In genomic region chr3:133339411-133339823, GRCm38 (mm10) we compare ENCODE assay signal across 8 mouse cellular contexts. TPM values are rescaled to one million over a fixed set of nuclear protein-coding genes. Genes with fewer than 3 reads are reported as not detected.
DNase-seq lines count a peak whose midpoint lies in the region; ATAC-seq lines count a peak whose summit lies in the region.
"Had no signal": no experiment of that assay in that cellular context is flagged by ENCODE, and none has a peak within 500 bp of the region (broad histone marks: within the 10 kb centered on the region; RNA-seq: fewer than 3 reads in every experiment).

No protein-coding gene starts in this region.

- WGBS in lung, embryonic 15.5 days, result 25% methylated on average over 11 of the region's 11 CpGs
- 12% methylated on average over 11 of the region's 11 CpGs for WGBS in heart, embryonic 13.5 days
- WGBS in midbrain, embryonic 15.5 days, result 44% methylated on average over 11 of the region's 11 CpGs

- ATAC-seq in lung, embryonic 15.5 days (ENCODE audit: borderline replicate concordance, extremely low read depth, low FRiP score, low TSS enrichment), result peak; percentile 84
- peak; percentile 53; the same call in 1 of the 2 replicates for ATAC-seq in heart, embryonic 13.5 days (ENCODE audit: extremely low read depth, insufficient number of reproducible peaks, low FRiP score, low TSS enrichment)
- ATAC-seq in midbrain, embryonic 15.5 days (replicated peaks), result peak; percentile 74

- peaks cover 13% of the 10 kb centered on the region; the same call in 1 of the 2 replicates for H3K36me3 ChIP-seq in lung, embryonic 15.5 days
- H3K36me3 ChIP-seq in heart, embryonic 13.5 days, result peaks cover 21% of the 10 kb centered on the region
- H3K36me3 ChIP-seq in midbrain, embryonic 15.5 days (replicated peaks), result no peaks in the 10 kb centered on the region

- intact Hi-C loops in left cerebral cortex, postnatal 4 days (cut with DNase I), result no loop called here

- H3K4me1 ChIP-seq in lung, embryonic 15.5 days, result 0 out of 2 replicates have a peak, but pooled peaks cover 7% of the 10 kb centered on the region
- H3K4me1 ChIP-seq in heart, embryonic 13.5 days, result peaks cover 40% of the 10 kb centered on the region
- peaks cover 14% of the 10 kb centered on the region for H3K4me1 ChIP-seq in midbrain, embryonic 15.5 days

- H3K4me2 ChIP-seq in lung, embryonic 15.5 days, result no peak overlapping the region
- H3K4me2 ChIP-seq in heart, embryonic 13.5 days, result peak overlapping the region; percentile 65
- peak overlapping the region; percentile 37 for H3K4me2 ChIP-seq in midbrain, embryonic 15.5 days

- no peak for DNase-seq in lung, postnatal 25 days (ENCODE audit: low spot score)
- peak; percentile 57 to 66 for DNase-seq in cerebellum, postnatal 14 days
- peak; percentile 70 for DNase-seq in left cerebral cortex, postnatal 4 days
- peak; percentile 47 for DNase-seq in thymus, postnatal 4 days

- H3K27ac ChIP-seq in lung, embryonic 15.5 days, result no peak overlapping the region
- H3K27ac ChIP-seq in heart, embryonic 13.5 days (replicated peaks), result peak overlapping the region; percentile 90
- H3K27ac ChIP-seq in midbrain, embryonic 15.5 days, result peak overlapping the region; percentile 60

- no peaks in the 10 kb centered on the region for H3K9me3 ChIP-seq in lung, embryonic 15.5 days
- H3K9me3 ChIP-seq in heart, embryonic 13.5 days, result no peaks in the 10 kb centered on the region
- H3K9me3 ChIP-seq in midbrain, embryonic 15.5 days, result no peaks in the 10 kb centered on the region

- no peak overlapping the region for H3K9ac ChIP-seq in lung, embryonic 15.5 days
- H3K9ac ChIP-seq in heart, embryonic 13.5 days, result peak overlapping the region; percentile 74
- H3K9ac ChIP-seq in midbrain, embryonic 15.5 days, result no peak overlapping the region

- no peaks in the 10 kb centered on the region for H3K27me3 ChIP-seq in lung, embryonic 15.5 days
- H3K27me3 ChIP-seq in heart, embryonic 13.5 days (replicated peaks), result no peaks in the 10 kb centered on the region
- H3K27me3 ChIP-seq in midbrain, embryonic 15.5 days (replicated peaks), result no peaks in the 10 kb centered on the region

- no peak overlapping the region for H3K4me3 ChIP-seq in lung, embryonic 15.5 days
- H3K4me3 ChIP-seq in heart, embryonic 13.5 days, result peak overlapping the region; percentile 9
- H3K4me3 ChIP-seq in midbrain, embryonic 15.5 days, result peak overlapping the region; percentile 20
- H3K4me3 ChIP-seq: erythroblast, embryonic 14.5 days had no signal

RNA-seq across cellular contexts. Expression of gene Ppa2, which starts 29.5 kb away (rescaled TPM):
- polyA plus RNA-seq in lung, embryonic 15.5 days (2015; fragmentation: Nextera tagmentation; extraction: Ambion mirVana), result 116 and 118 TPM in 2 replicates
- polyA plus RNA-seq in heart, embryonic 13.5 days (2015; fragmentation: Nextera tagmentation; extraction: Ambion mirVana), result 110 and 122 TPM in 2 replicates
- 10 to 100 TPM; 44.9 to 51.5 TPM for total RNA-seq in left cerebral cortex, postnatal 4 days (2021)
- polyA plus RNA-seq in midbrain, embryonic 15.5 days (2015; fragmentation: Nextera tagmentation; extraction: Ambion mirVana), result 84.2 and 85.0 TPM in 2 replicates
